ENCODE assay signal across 14 mouse cellular contexts in genomic region chr1:191257351-191257771, GRCm38 (mm10). TPM values are rescaled to one million over a fixed set of nuclear protein-coding genes. Genes with fewer than 3 reads are reported as not detected.
DNase-seq lines count a peak whose midpoint lies in the region.
"Had no signal": no experiment of that assay in that cellular context is flagged by ENCODE, and none has a peak within 500 bp of the region (broad histone marks: within the 10 kb centered on the region; RNA-seq: fewer than 3 reads in every experiment).

No protein-coding gene starts in this region.

- peak; percentile 55 to 57 for DNase-seq in cerebellum, postnatal 10 days
- DNase-seq in cerebellum, postnatal 36 days, result no peak
- peak; percentile 19 to 28 for DNase-seq in heart, postnatal 10 days
- no peak for DNase-seq in heart, postnatal 25 days (ENCODE audit: low spot score)
- DNase-seq in 3134 (ENCODE audit: extremely low read depth, insufficient read length, low spot score), result peak; percentile 41
- DNase-seq in embryonic facial prominence, embryonic 10.5 days (ENCODE audit: low spot score), result no peak
- no peak for DNase-seq in left cerebral cortex, postnatal 4 days
- no peak for DNase-seq in urinary bladder, postnatal 4 days (ENCODE audit: low spot score in 2 of 2)
- DNase-seq: liver, embryonic 13.5 days; retina, postnatal 1 day; thymus, adult 18-20 months had no signal

- no peaks in the 10 kb centered on the region for H3K9me3 ChIP-seq in embryonic facial prominence, embryonic 10.5 days
- H3K9me3 ChIP-seq: hindbrain, embryonic 13.5 days; liver, embryonic 13.5 days; midbrain, embryonic 13.5 days had no signal

- H3K27me3 ChIP-seq in embryonic facial prominence, embryonic 10.5 days (replicated peaks; ENCODE audit: low read depth, poor library complexity, severe bottlenecking), result peaks cover 6% of the 10 kb centered on the region; the same call in 1 of the 2 replicates
- H3K27me3 ChIP-seq: CH12.LX; hindbrain, embryonic 13.5 days; midbrain, embryonic 13.5 days had no signal

- intact Hi-C loops in heart, postnatal 10 days (cut with DNase I), result no loop called here
- intact Hi-C loops in heart, postnatal 25 days (cut with DNase I), result no loop called here
- intact Hi-C loops in left cerebral cortex, postnatal 4 days (cut with DNase I), result no loop called here

- H3K27ac ChIP-seq in embryonic facial prominence, embryonic 10.5 days (replicated peaks), result peak overlapping the region; percentile 24
- H3K27ac ChIP-seq: hindbrain, embryonic 13.5 days; liver, embryonic 13.5 days; midbrain, embryonic 13.5 days had no signal

- H3K4me1 ChIP-seq in embryonic facial prominence, embryonic 10.5 days, result peaks cover 64% of the 10 kb centered on the region
- H3K4me1 ChIP-seq: hindbrain, embryonic 13.5 days; midbrain, embryonic 13.5 days had no signal

- 82% methylated on average over 3 of the region's 3 CpGs for WGBS in embryonic facial prominence, embryonic 10.5 days

- H3K4me3 ChIP-seq in embryonic facial prominence, embryonic 10.5 days, result no peak overlapping the region
- H3K4me3 ChIP-seq: hindbrain, embryonic 13.5 days; liver, embryonic 13.5 days; midbrain, embryonic 13.5 days had no signal

- no peaks in the 10 kb centered on the region for H3K36me3 ChIP-seq in embryonic facial prominence, embryonic 10.5 days (replicated peaks)
- H3K36me3 ChIP-seq: hindbrain, embryonic 13.5 days; liver, embryonic 13.5 days; midbrain, embryonic 13.5 days had no signal

RNA-seq across cellular contexts. Expression of gene Atf3, which starts 39.5 kb away (rescaled TPM):
- 1 to 10 TPM; 5.3 to 5.6 TPM for total RNA-seq in heart, postnatal 10 days (2021)
- total RNA-seq in heart, postnatal 25 days (2021), result 1 to 10 TPM; 4.9 to 6.0 TPM
- polyA plus RNA-seq in embryonic facial prominence, embryonic 10.5 days (2016; fragmentation: Nextera tagmentation; extraction: Ambion mirVana), result 1.5 and 2.1 TPM in 2 replicates
- under 1 TPM; 0.58 to 0.99 TPM for total RNA-seq in left cerebral cortex, postnatal 4 days (2021)

Comparison
In these comparisons a context has a peak if more than half of its experiments do, and no peak if none do; other contexts are left out.
1. DNase-seq: peak in cerebellum, postnatal 10 days (2 of 2), heart, postnatal 10 days (2 of 2) and 3134 (single experiment); none in cerebellum, postnatal 36 days (0 of 2), heart, postnatal 25 days (single experiment), embryonic facial prominence, embryonic 10.5 days (single experiment), left cerebral cortex, postnatal 4 days (single experiment) and urinary bladder, postnatal 4 days (0 of 2).